Mouse (Mus musculus) CH12.LX (cell line): ENCODE measurements around the gene Slc16a3. TPM values are rescaled to one million over a fixed set of nuclear protein-coding genes. Genes with fewer than 3 reads are reported as not detected.

ENCODE experiments used
- DNase-seq: peaks from one replicate; pipeline ENCODE4 v3.0.0-alpha.2; 2013; ENCODE audit errors: extremely low read depth
- H3K27ac ChIP-seq: 2 replicates; pipeline ENCODE4 v1.5.1; 2012; ENCODE audit warnings: low read depth, mild to moderate bottlenecking, control low read depth, moderate library complexity; ENCODE audit not compliant: insufficient read depth
- H3K27me3 ChIP-seq: replicated peaks from 2 replicates; pipeline ENCODE3; 2012; ENCODE audit warnings: inconsistent platforms
- H3K36me3 ChIP-seq, 2 experiments: replicated peaks in 1 of 2; 2 replicates each; pipeline versions ENCODE3 to v1.6.1; 2012; ENCODE audit warnings: inconsistent platforms in 1 of 2, low read length in 1 of 2, mild to moderate bottlenecking in 1 of 2, mixed read lengths in 1 of 2, moderate library complexity in 1 of 2; ENCODE audit not compliant: control insufficient read depth in 1 of 2, insufficient read depth in 1 of 2
- H3K4me1 ChIP-seq, 2 experiments: 2 replicates each; pipeline ENCODE4 v1.6.1; 2012; ENCODE audit warnings: inconsistent platforms in 1 of 2, moderate library complexity in 1 of 2; ENCODE audit not compliant: insufficient read depth in 2 of 2, control insufficient read depth in 1 of 2
- H3K4me2 ChIP-seq: 2 replicates; pipeline ENCODE4 v1.6.1; 2012; ENCODE audit warnings: low read depth, mild to moderate bottlenecking, control low read depth; ENCODE audit not compliant: poor library complexity, insufficient read depth, severe bottlenecking
- H3K4me3 ChIP-seq, 3 experiments: fragments of 150-350 bp in 1 of 3; sonication (generic) in 1 of 3; replicated peaks in 1 of 3; 2 replicates each; pipeline versions ENCODE3 to v1.5.1; 2011 to 2012; ENCODE audit warnings: low read depth in 2 of 3, low read length in 2 of 3, mild to moderate bottlenecking in 2 of 3, moderate library complexity in 2 of 3, control low read depth in 1 of 3, improper control_type of control experiment in 1 of 3, inconsistent platforms in 1 of 3, mixed read lengths in 1 of 3; ENCODE audit not compliant: poor library complexity in 1 of 3
- H3K79me2 ChIP-seq: replicated peaks from 2 replicates; pipeline ENCODE4 v1.6.1; 2012; ENCODE audit warnings: mild to moderate bottlenecking, moderate library complexity; ENCODE audit not compliant: control insufficient read depth, poor library complexity, insufficient read depth, severe bottlenecking; ENCODE audit errors: extremely low read depth
- H3K9ac ChIP-seq: 2 replicates; pipeline ENCODE4 v1.6.1; 2012; ENCODE audit warnings: low read depth, mild to moderate bottlenecking, control low read depth, moderate library complexity; ENCODE audit not compliant: insufficient read depth
- H3K9me3 ChIP-seq: replicated peaks from 2 replicates; pipeline ENCODE3; 2012; ENCODE audit warnings: low read length, inconsistent platforms, mixed read lengths
- BHLHE40 ChIP-seq: IDR thresholded peaks from 2 replicates; pipeline ENCODE4 v1.6.1; 2011; ENCODE audit warnings: mild to moderate bottlenecking, low read depth, low read length, improper control_type of control experiment
- CHD1 ChIP-seq: IDR thresholded peaks from 2 replicates; pipeline ENCODE4 v1.6.1; 2012; ENCODE audit warnings: low read depth, low read length, improper control_type of control experiment, inconsistent platforms
- CHD2 ChIP-seq: IDR thresholded peaks from 2 replicates; pipeline ENCODE4 v1.6.1; 2011; ENCODE audit warnings: low read length, improper control_type of control experiment
- ELF1 ChIP-seq: IDR thresholded peaks from 2 replicates; pipeline ENCODE4 v1.6.1; 2014; ENCODE audit warnings: low read depth, mild to moderate bottlenecking, inconsistent platforms, low read length, improper control_type of control experiment
- ETS1 ChIP-seq: conservative IDR thresholded peaks from 2 replicates; pipeline ENCODE4 v1.6.1; 2012; ENCODE audit warnings: low read depth, mild to moderate bottlenecking, inconsistent platforms, low read length, improper control_type of control experiment, moderate library complexity
- JUND ChIP-seq: conservative IDR thresholded peaks from 2 replicates; pipeline ENCODE4 v1.6.1; 2011; ENCODE audit warnings: low read depth, low read length, improper control_type of control experiment
- KAT2A ChIP-seq: IDR thresholded peaks from 2 replicates; pipeline ENCODE4 v1.6.1; 2012; ENCODE audit warnings: low read length, improper control_type of control experiment, inconsistent platforms; ENCODE audit not compliant: insufficient replicate concordance
- MAFK ChIP-seq: IDR thresholded peaks from 2 replicates; pipeline ENCODE4 v1.6.1; 2011; ENCODE audit warnings: low read length, improper control_type of control experiment; ENCODE audit not compliant: insufficient replicate concordance
- MAZ ChIP-seq: IDR thresholded peaks from 2 replicates; pipeline ENCODE4 v1.6.1; 2012; ENCODE audit warnings: low read depth, mild to moderate bottlenecking, inconsistent platforms, low read length, improper control_type of control experiment, moderate library complexity
- MEF2A ChIP-seq: IDR thresholded peaks from 2 replicates; pipeline ENCODE4 v1.6.1; 2014; ENCODE audit warnings: low read depth, mild to moderate bottlenecking, inconsistent platforms, low read length, improper control_type of control experiment, borderline replicate concordance
- MXI1 ChIP-seq: IDR thresholded peaks from 2 replicates; pipeline ENCODE4 v1.6.1; 2011; ENCODE audit warnings: mild to moderate bottlenecking, low read depth, low read length, improper control_type of control experiment
- NELFE ChIP-seq: IDR thresholded peaks from 2 replicates; pipeline ENCODE4 v1.6.1; 2011; ENCODE audit warnings: low read depth, low read length, improper control_type of control experiment
- PAX5 ChIP-seq: IDR thresholded peaks from 2 replicates; pipeline ENCODE4 v1.6.1; 2012; ENCODE audit warnings: low read length, inconsistent platforms, mixed read lengths
- POLR2A ChIP-seq: IDR thresholded peaks from 2 replicates; pipeline ENCODE4 v1.6.1; 2011; ENCODE audit warnings: low read depth, mild to moderate bottlenecking, improper control_type of control experiment, low read length
- RAD21 ChIP-seq: IDR thresholded peaks from 2 replicates; pipeline ENCODE4 v1.6.1; 2011; ENCODE audit warnings: low read depth, mild to moderate bottlenecking, low read length, improper control_type of control experiment, moderate library complexity
- SIN3A ChIP-seq: IDR thresholded peaks from 2 replicates; pipeline ENCODE4 v1.6.1; 2012; ENCODE audit warnings: low read length, improper control_type of control experiment, inconsistent platforms
- TBP ChIP-seq: conservative IDR thresholded peaks from 2 replicates; pipeline ENCODE4 v1.6.1; 2011; ENCODE audit warnings: low read depth, low read length, improper control_type of control experiment
- UBTF ChIP-seq: IDR thresholded peaks from 2 replicates; pipeline ENCODE4 v1.6.1; 2012; ENCODE audit warnings: low read depth, mild to moderate bottlenecking, inconsistent platforms, low read length, improper control_type of control experiment, moderate library complexity
- USF1 ChIP-seq: IDR thresholded peaks from 2 replicates; pipeline ENCODE4 v1.6.1; 2014; ENCODE audit warnings: low read depth, mild to moderate bottlenecking, inconsistent platforms, low read length, improper control_type of control experiment
- USF2 ChIP-seq: conservative IDR thresholded peaks from 2 replicates; pipeline ENCODE4 v1.6.1; 2011; ENCODE audit warnings: low read depth, low read length, improper control_type of control experiment
- ZC3H11A ChIP-seq: IDR thresholded peaks from 2 replicates; pipeline ENCODE4 v1.6.1; 2012; ENCODE audit warnings: low read depth, mild to moderate bottlenecking, inconsistent platforms, low read length, improper control_type of control experiment
- ZKSCAN1 ChIP-seq: IDR thresholded peaks from 2 replicates; pipeline ENCODE4 v1.6.1; 2012; ENCODE audit warnings: low read depth, inconsistent platforms, low read length, improper control_type of control experiment, borderline replicate concordance
- ZNF384 ChIP-seq: IDR thresholded peaks from 2 replicates; pipeline ENCODE4 v1.6.1; 2012; ENCODE audit warnings: low read depth, low read length, improper control_type of control experiment, inconsistent platforms
- dilution Hi-C: fragments of 300-500 bp; cut with MboI; formaldehyde crosslinking; loops from 2 replicates; pipeline ENCODE4 v1.14.3; 2020; ENCODE audit warnings: low sequenced_read_pairs; ENCODE audit not compliant: extremely low pct_unique_long_range_greater_than_20kb, extremely low pct_ligation_motif_present
- in situ Hi-C: fragments of 300-500 bp; cut with MboI; formaldehyde crosslinking; loops from 3 replicates; pipeline ENCODE4 v1.14.3; 2019; ENCODE audit warnings: low sequenced_read_pairs, low pct_ligation_motif_present, low pct_unique_long_range_greater_than_20kb, mixed read lengths
- polyA plus RNA-seq: library from polyadenylated mRNA; unstranded; fragments of >175 nt; gene quantifications from 2 replicates; pipeline ENCODE4 v1.2.1, GENCODE M21; 2012; ENCODE audit warnings: low read depth; ENCODE audit not compliant: insufficient read length
- total RNA-seq, 2 experiments: library from RNA; depleted of rRNA; stranded (reverse); fragments of 300-350 nt in 1 of 2; fragments of >200 nt in 1 of 2; gene quantifications; 2 replicates each; pipeline ENCODE4 v1.2.3; 2012 to 2014

Gene Slc16a3
- total and polyA plus RNA-seq, 3 experiments, result 9.7 to 388 (median 130) TPM

DNA sequence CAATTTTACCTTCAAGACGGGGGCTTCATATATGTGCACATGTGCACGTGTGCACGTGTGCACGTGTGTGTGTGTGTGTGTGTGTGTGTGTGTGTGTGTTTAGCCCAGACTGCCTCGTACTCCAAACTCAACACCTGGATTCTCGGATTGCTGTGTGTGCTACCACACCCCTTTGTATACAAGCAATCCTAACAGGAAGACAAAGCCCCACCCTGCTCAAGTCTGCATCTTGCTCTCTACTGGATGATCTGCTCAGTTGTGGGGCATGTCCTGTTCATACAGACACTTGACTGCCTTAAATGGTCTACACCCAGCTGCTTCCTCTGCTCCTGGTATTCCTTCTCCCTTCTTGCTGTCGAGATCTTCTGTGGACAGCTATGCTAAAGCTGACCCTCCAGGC, 3.0 kb upstream of the Slc16a3 start:
- H3K27ac ChIP-seq, result no peak overlapping the region
- no peak overlapping the region for H3K4me3 ChIP-seq
- TF ChIP-seq RAD21, result no peak
- TF ChIP-seq BHLHE40, result peak; percentile 45; the same call in 1 of the 2 replicates
- H3K9me3 ChIP-seq, result peaks cover 3% of the 10 kb centered on the region
- DNase-seq, result no peak
- H3K9ac ChIP-seq, result no peak overlapping the region
- dilution Hi-C loops (no loop called here), in situ Hi-C loops (loop anchor here (5.0 kb wide), 1 partner anchor 42 kb away; no protein-coding TSS in a partner anchor)
- no peak overlapping the region for H3K4me2 ChIP-seq
- peaks cover 11% of the 10 kb centered on the region in 2 experiments for H3K4me1 ChIP-seq
- H3K36me3 ChIP-seq, result no peaks in the 10 kb centered on the region
- peaks cover 58% of the 10 kb centered on the region for H3K27me3 ChIP-seq
- no peaks in the 10 kb centered on the region for H3K79me2 ChIP-seq

DNA sequence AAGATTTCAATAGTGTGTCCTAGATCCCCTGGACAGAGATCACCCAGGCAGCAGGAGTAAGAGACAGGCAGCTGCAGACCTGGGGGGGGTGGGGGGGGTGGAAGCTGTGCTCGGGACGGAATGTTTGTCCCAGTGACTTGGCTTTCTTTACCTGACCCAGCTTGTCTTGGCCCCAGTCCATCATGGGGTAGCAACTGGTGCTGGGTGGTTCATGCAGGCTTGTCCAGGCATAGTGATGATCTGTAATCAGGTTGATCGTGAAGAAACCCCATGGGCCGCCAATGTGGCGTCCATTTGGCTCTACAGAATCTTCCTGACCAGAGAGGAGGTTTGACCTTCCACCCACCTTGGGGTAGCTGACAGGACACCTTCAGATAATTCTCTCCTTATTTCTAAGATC, 2.4 kb upstream of the Slc16a3 start:
- Histone ChIP-seq H3K9me3 (peaks cover 3% of the 10 kb centered on the region), H3K36me3 (no peaks in the 10 kb centered on the region), H3K27me3 (peaks cover 62% of the 10 kb centered on the region), H3K27ac (no peak overlapping the region), H3K4me3 (no peak overlapping the region), H3K79me2 (no peaks in the 10 kb centered on the region), H3K9ac (no peak overlapping the region), H3K4me1 (peaks cover 10 to 15% of the 10 kb centered on the region in 2 experiments), H3K4me2 (no peak overlapping the region)
- in situ Hi-C loops, result loop anchor here (5.0 kb wide), 1 partner anchor 41 kb away; no protein-coding TSS in a partner anchor
- dilution Hi-C loops, result no loop called here
- no peak for TF ChIP-seq MXI1
- no peak for TF ChIP-seq MAFK
- DNase-seq, result no peak

DNA sequence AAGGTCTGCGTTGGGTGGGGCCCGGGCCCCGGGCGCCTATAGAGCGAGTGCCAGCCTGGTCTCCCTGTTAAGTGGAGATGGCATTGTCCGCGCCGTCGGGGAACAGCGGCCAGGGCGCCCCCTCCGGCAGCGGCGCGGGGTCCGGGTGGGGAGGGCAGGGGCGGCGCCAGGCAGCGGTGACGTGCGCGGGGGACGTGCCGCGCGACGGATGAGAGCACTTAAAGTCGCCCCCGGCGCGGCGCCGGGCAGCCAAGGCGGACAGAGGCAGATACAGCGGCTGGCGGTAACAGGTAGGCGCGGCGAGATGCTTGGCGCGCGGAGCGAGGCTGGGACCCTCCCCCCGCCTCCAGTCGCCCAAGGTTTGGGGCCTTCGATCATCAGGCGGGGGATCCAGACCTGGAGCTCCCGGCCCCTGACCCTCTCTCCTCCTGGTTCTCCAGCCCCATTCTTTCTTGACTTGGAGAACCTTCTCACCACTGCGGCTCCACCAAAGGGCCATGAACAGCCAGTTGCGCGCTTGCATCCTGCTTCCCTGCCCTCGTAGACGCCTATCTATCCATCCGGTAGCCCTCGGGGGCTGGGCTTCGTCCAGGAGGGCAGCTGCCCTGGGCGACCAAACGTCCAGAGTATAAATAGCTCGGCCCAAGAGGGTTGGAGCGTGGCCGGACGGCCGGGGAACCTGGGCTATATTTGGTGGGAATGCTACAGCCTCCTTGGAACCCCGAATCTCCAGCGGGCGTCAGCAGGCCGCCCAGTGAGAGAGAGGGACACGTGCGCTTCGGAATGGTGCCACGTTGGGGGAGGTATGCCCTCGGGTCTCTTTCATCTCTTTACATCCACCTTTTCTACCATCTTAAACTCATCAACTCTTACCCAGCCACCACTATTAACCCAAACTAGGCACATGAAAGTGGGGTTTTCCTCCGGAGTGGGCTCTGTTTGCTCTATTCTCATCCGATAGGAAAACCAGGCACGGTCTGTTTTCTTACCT, 876 bp downstream of the Slc16a3 start:
- peak overlapping the region; percentile 87 for H3K4me2 ChIP-seq
- in situ Hi-C loops, result loop anchor here (5.0 kb wide), 1 partner anchor 38 kb away; no protein-coding TSS in a partner anchor
- DNase-seq, result no peak
- TF ChIP-seq USF2, result no peak
- TF ChIP-seq PAX5, result no peak
- TF ChIP-seq MXI1, result peak; percentile 60; the same call in 1 of the 2 replicates
- TF ChIP-seq KAT2A, result no peak
- TF ChIP-seq ZKSCAN1, result no peak
- TF ChIP-seq ELF1, result peak; percentile 33; the same call in 1 of the 2 replicates
- TF ChIP-seq ZC3H11A, result no peak
- TF ChIP-seq USF1, result no peak
- TF ChIP-seq POLR2A, result peak; percentile 96
- TF ChIP-seq JUND, result no peak
- TF ChIP-seq UBTF, result no peak
- TF ChIP-seq MAFK, result no peak
- TF ChIP-seq NELFE, result peak; percentile 85
- no peak for TF ChIP-seq ETS1
- TF ChIP-seq CHD1, result no peak
- TF ChIP-seq ZNF384, result no peak
- no peak for TF ChIP-seq MEF2A
- TF ChIP-seq TBP, result peak; percentile 90
- TF ChIP-seq CHD2, result no peak
- peak; percentile 82; the same call in 1 of the 2 replicates for TF ChIP-seq MAZ
- TF ChIP-seq SIN3A, result peak; percentile 11; the same call in 1 of the 2 replicates

More for the DNA sequence above, 876 bp downstream of the Slc16a3 start:
- H3K79me2 ChIP-seq, result peaks cover 19% of the 10 kb centered on the region
- no peak overlapping the region for H3K27ac ChIP-seq
- H3K36me3 ChIP-seq, result peaks cover 0 to 6% of the 10 kb centered on the region in 2 experiments
- H3K4me3 ChIP-seq, result peak overlapping the region; percentile 36 to 99 (median 70)
- H3K4me1 ChIP-seq, result peaks cover 17 to 25% of the 10 kb centered on the region in 2 experiments
- peaks cover 55% of the 10 kb centered on the region for H3K27me3 ChIP-seq
- dilution Hi-C loops, result no loop called here
- H3K9me3 ChIP-seq, result peaks cover 3% of the 10 kb centered on the region
- peak overlapping the region; percentile 62 for H3K9ac ChIP-seq
